Mouse (Mus musculus) heart, embryonic 14.5 days (tissue): ENCODE measurements around the gene Zbbx. TPM values are rescaled to one million over a fixed set of nuclear protein-coding genes. Genes with fewer than 3 reads are reported as not detected.

Source experiments
- ATAC-seq: fragments of 200-750 bp; cut with Nextera tagmentation; 2 replicates; pipeline ENCODE4 v1.8.0; 2017; ENCODE audit warnings: low read depth, moderate TSS enrichment; ENCODE audit not compliant: insufficient number of reproducible peaks, insufficient read depth, low FRiP score
- H3K27ac ChIP-seq, 2 experiments: fragments of 200-500 bp in 1 of 2; fragments of 300-500 bp in 1 of 2; sonication (generic) in 1 of 2; replicated peaks in 1 of 2; 2 replicates each; pipeline ENCODE4 v1.5.1; 2012 to 2014; ENCODE audit warnings: low read depth in 2 of 2, low read length in 2 of 2, control low read depth in 1 of 2, mild to moderate bottlenecking in 1 of 2, mixed read lengths in 1 of 2; ENCODE audit not compliant: control insufficient read depth in 1 of 2, insufficient read depth in 1 of 2
- H3K27me3 ChIP-seq: fragments of 300-500 bp; sonication (generic); 2 replicates; pipeline ENCODE4 v1.6.1; 2014; ENCODE audit warnings: mild to moderate bottlenecking, low read length, control low read depth; ENCODE audit not compliant: control insufficient read depth, insufficient read depth
- H3K36me3 ChIP-seq: fragments of 300-500 bp; sonication (generic); 2 replicates; pipeline ENCODE4 v1.6.1; 2014; ENCODE audit warnings: mild to moderate bottlenecking, control low read depth, low read length, mixed read lengths; ENCODE audit not compliant: control insufficient read depth, insufficient read depth
- H3K4me1 ChIP-seq, 2 experiments: fragments of 200-500 bp in 1 of 2; fragments of 300-500 bp in 1 of 2; sonication (generic) in 1 of 2; 2 replicates each; pipeline ENCODE4 v1.6.1; 2012 to 2014; ENCODE audit warnings: low read length in 2 of 2, control low read depth in 1 of 2, mixed read lengths in 1 of 2; ENCODE audit not compliant: control insufficient read depth in 2 of 2, insufficient read depth in 2 of 2
- H3K4me2 ChIP-seq: fragments of 300-500 bp; sonication (generic); 2 replicates; pipeline ENCODE4 v1.6.1; 2014; ENCODE audit warnings: mild to moderate bottlenecking, low read length
- H3K4me3 ChIP-seq, 2 experiments: fragments of 200-500 bp in 1 of 2; fragments of 300-500 bp in 1 of 2; sonication (generic) in 1 of 2; 2 replicates each; pipeline ENCODE4 v1.5.1; 2012 to 2014; ENCODE audit warnings: low read length in 2 of 2, mild to moderate bottlenecking in 2 of 2, control low read depth in 1 of 2, low read depth in 1 of 2, moderate library complexity in 1 of 2; ENCODE audit not compliant: control insufficient read depth in 1 of 2, insufficient read depth in 1 of 2
- H3K9ac ChIP-seq: fragments of 300-500 bp; sonication (generic); 2 replicates; pipeline ENCODE4 v1.6.1; 2014; ENCODE audit warnings: mild to moderate bottlenecking, low read length
- H3K9me3 ChIP-seq: fragments of 300-500 bp; sonication (generic); 2 replicates; pipeline ENCODE4 v1.6.1; 2016; ENCODE audit warnings: low read length, control low read depth; ENCODE audit not compliant: control insufficient read depth
- WGBS: fragments of 180-500 bp; shearing (Covaris S2); extraction: QIAGEN DNeasy Blood & Tissue Kit; methylation state at CpG from one replicate; pipeline ENCODE4 v1.1.7; 2014; 5-methylcytosine and 5-hydroxymethylcytosine counted together
- polyA plus RNA-seq: library from polyadenylated mRNA; unstranded; fragments of >200 nt; fragmentation: Nextera tagmentation; extraction: Ambion mirVana; gene quantifications from 2 replicates; pipeline ENCODE4 v1.2.1, GENCODE M21; 2014

Zbbx gene
- not detected in 2 replicates for polyA plus RNA-seq

DNA sequence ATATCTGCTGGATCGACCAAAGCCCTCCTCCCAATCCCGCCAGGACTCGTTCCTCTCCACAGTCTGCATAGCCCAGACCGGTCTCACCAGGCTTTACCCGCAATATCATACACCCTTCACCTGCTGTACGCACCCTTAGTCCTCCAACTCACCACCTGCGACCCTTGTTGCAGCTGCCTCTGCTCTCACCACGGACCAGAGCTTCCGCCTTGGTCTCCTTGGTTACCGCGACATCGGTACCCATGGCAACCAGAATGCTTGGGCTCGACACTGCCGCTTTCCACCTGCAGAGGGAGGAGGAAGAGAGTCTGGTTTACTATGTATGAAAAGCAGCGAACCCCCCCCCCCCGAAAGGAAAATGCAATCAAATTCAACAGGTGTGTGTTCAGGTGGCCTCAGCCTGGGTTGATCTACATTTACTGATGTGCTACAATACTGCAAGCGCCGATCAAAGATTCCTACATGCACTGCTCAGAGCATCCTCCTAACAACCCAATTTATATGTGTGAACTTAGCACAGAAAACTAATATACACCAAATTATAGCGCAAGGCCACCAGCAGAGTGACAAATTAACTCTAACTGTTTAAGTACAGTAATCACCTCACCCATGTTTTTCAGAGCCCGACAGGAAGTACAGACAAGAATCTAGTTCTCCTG lies at the start of gene Zbbx:
TSS of gene Zbbx (minus strand) at position 197 of the 659 bp plus-strand sequence.
- H3K36me3 ChIP-seq, result no peaks in the 10 kb centered on the region
- ATAC-seq, result no peak
- H3K4me2 ChIP-seq, result peak within 1 kb of the TSS; percentile 54
- H3K4me3 ChIP-seq, result peak within 1 kb of the TSS; percentile 5 to 41; a peak in 2 of 4 replicates
- H3K9me3 ChIP-seq, result no peaks in the 10 kb centered on the region
- H3K4me1 ChIP-seq, result peaks cover 0 to 2% of the 10 kb centered on the region in 2 experiments; a peak in 1 of 4 replicates
- H3K27me3 ChIP-seq, result no peaks in the 10 kb centered on the region
- H3K27ac ChIP-seq, result no peak within 1 kb of the TSS
- no peak within 1 kb of the TSS for H3K9ac ChIP-seq
- WGBS, result 17% methylated on average over 20 of the region's 20 CpGs

DNA sequence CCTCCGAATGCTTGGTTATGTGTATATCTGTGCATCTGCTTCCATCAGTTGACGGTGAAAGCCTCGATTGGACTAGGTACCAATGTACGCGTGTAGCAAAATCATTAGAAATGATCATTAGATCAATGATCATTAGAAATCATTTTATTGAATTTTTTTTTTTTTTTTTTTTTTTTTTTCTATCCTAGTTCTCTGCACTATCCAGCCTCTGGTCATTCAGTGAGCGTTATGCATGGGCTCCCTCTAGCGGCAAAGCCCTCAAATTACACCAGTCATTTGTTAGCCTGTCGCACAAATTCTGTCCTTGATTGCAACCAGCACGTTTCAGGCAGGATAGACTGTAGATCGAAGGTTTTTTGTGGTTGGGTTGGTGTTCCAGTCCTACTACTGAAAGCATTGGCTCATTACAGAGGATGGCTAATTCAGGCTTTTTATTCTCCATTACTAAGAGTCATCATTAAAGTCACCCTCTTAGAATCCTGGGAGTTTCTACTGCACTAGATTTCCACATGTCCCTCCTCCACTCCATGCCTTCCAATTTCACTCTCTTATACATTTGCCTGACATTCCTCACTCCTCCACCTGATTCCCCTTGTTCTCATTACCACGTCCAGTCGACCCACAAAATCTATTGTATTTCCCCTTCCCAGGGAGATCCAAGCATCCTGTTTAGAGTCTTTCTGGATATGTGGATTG lies 38.1 kb upstream of the Zbbx start:
- H3K4me3 ChIP-seq, result no peak overlapping the region
- H3K4me1 ChIP-seq, result no peaks in the 10 kb centered on the region
- no peak overlapping the region for H3K4me2 ChIP-seq
- 32% methylated on average over 12 of the region's 12 CpGs for WGBS
- no peaks in the 10 kb centered on the region for H3K27me3 ChIP-seq
- H3K36me3 ChIP-seq, result no peaks in the 10 kb centered on the region
- no peaks in the 10 kb centered on the region for H3K9me3 ChIP-seq
- ATAC-seq, result no peak
- H3K9ac ChIP-seq, result no peak overlapping the region
- no peak overlapping the region for H3K27ac ChIP-seq

- Histone ChIP-seq H3K4me3 (no peak overlapping the region), H3K9ac (no peak overlapping the region), H3K27me3 (no peaks in the 10 kb centered on the region), H3K4me2 (no peak overlapping the region), H3K4me1 (no peaks in the 10 kb centered on the region), H3K36me3 (no peaks in the 10 kb centered on the region), H3K9me3 (no peaks in the 10 kb centered on the region), H3K27ac (no peak overlapping the region)
- ATAC-seq, result no peak
- 43% methylated on average over 1 of the region's 1 CpGs for WGBS
Measured at GRCm38 (mm10) chr3:75182606-75183005, 17.8 kb upstream of the Zbbx start.

DNA sequence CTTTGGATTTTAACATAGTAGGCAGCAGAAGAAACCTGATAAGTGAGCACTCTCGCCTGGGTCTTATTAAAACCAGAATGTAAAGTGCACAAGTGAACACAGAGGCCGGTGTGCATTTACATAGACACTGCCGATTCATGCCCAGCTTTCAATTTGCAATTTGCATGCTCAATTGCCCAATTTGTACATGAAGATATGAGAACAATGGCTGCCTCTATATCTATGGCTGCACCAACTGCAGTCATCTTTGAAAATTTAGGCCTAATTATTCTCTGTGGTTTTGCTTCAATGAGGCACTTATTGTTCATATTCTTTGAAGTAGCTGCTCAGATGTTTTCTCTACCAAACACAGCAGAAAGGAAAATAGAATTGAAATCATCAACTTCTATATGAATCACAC lies 23.0 kb downstream of the Zbbx start:
- no peak for ATAC-seq

DNA sequence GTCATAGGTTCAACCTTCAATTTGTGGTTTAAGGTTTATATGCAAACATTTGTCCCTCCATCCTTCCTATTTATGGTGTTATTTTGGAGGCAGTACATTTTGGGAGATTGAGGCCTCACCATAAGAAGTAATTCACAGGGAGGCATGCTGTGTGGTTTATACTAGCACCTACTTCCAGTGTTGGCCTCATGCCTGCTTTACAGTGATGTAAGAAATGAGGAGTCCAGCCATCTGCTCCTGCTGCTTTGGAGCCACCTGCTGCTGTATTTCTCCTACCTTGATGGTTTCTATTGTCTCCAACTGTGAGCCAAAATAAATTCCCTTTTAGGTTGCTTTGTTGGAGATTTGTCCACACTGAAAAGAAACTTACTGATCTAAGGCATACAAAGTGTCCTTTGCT lies 60.0 kb downstream of the Zbbx start:
- Histone ChIP-seq H3K4me1 (no peaks in the 10 kb centered on the region), H3K9ac (no peak overlapping the region), H3K4me3 (no peak overlapping the region), H3K36me3 (no peaks in the 10 kb centered on the region), H3K4me2 (no peak overlapping the region), H3K27ac (no peak overlapping the region), H3K27me3 (no peaks in the 10 kb centered on the region), H3K9me3 (no peaks in the 10 kb centered on the region)
- no peak for ATAC-seq

More for the DNA sequence above, 23.0 kb downstream of the Zbbx start:
- H3K9me3 ChIP-seq, result no peaks in the 10 kb centered on the region
- no peak overlapping the region for H3K4me2 ChIP-seq
- no peak overlapping the region for H3K9ac ChIP-seq
- no peaks in the 10 kb centered on the region for H3K36me3 ChIP-seq
- no peak overlapping the region for H3K27ac ChIP-seq
- H3K4me1 ChIP-seq, result no peaks in the 10 kb centered on the region
- 81% methylated on average over 3 of the region's 3 CpGs for WGBS
- H3K4me3 ChIP-seq, result no peak overlapping the region
- no peaks in the 10 kb centered on the region for H3K27me3 ChIP-seq

- no peak overlapping the region for H3K4me3 ChIP-seq
- no peak overlapping the region for H3K9ac ChIP-seq
- no peak for ATAC-seq
- H3K4me2 ChIP-seq, result no peak overlapping the region
- H3K36me3 ChIP-seq, result no peaks in the 10 kb centered on the region
- no peaks in the 10 kb centered on the region for H3K27me3 ChIP-seq
- no peak overlapping the region for H3K27ac ChIP-seq
- no peaks in the 10 kb centered on the region for H3K9me3 ChIP-seq
- no peaks in the 10 kb centered on the region for H3K4me1 ChIP-seq
- WGBS, result 59% methylated on average over 1 of the region's 1 CpGs
Measured at GRCm38 (mm10) chr3:75085762-75086161, 79.1 kb downstream of the Zbbx start.

- no peaks in the 10 kb centered on the region for H3K36me3 ChIP-seq
- ATAC-seq, result no peak
- no peaks in the 10 kb centered on the region for H3K4me1 ChIP-seq
- 60% methylated on average over 1 of the region's 1 CpGs for WGBS
- H3K4me2 ChIP-seq, result no peak overlapping the region
- H3K9me3 ChIP-seq, result no peaks in the 10 kb centered on the region
- no peak overlapping the region for H3K27ac ChIP-seq
- no peak overlapping the region for H3K4me3 ChIP-seq
- no peaks in the 10 kb centered on the region for H3K27me3 ChIP-seq
- H3K9ac ChIP-seq, result no peak overlapping the region
Measured at GRCm38 (mm10) chr3:75078906-75079305, 85.9 kb downstream of the Zbbx start.
